Mouse (Mus musculus) E14TG2a.4 (cell line): Measurements from ENCODE around the gene Adora3.

Experiments
- CTCF ChIP-seq: conservative IDR thresholded peaks from 2 replicates; pipeline ENCODE4 v1.5.1; 2014; ENCODE audit warnings: low read length
- NANOG ChIP-seq: IDR thresholded peaks from 2 replicates; pipeline ENCODE4 v1.6.1; 2014; ENCODE audit warnings: borderline replicate concordance, low read length, mixed read lengths
- POU5F1 ChIP-seq: IDR thresholded peaks from 2 replicates; pipeline ENCODE4 v1.6.1; 2014; ENCODE audit warnings: low read length, borderline replicate concordance

GRCm38 (mm10) chr3:105936111-105936510 lies 65.5 kb downstream of the Adora3 start:
- no peak for TF ChIP-seq CTCF
- TF ChIP-seq POU5F1, result no peak
- no peak for TF ChIP-seq NANOG
